Mouse (Mus musculus) forebrain, embryonic 13.5 days (tissue): ENCODE data around the gene Dmwd. TPM values are rescaled to one million over a fixed set of nuclear protein-coding genes. Genes with fewer than 3 reads are reported as not detected.

Experiments
- ATAC-seq: fragments of 200-750 bp; cut with Nextera tagmentation; 2 replicates; pipeline ENCODE4 v1.8.0; 2017
- H3K27ac ChIP-seq: fragments of 300-500 bp; sonication (generic); 2 replicates; pipeline ENCODE4 v1.5.1; 2015; ENCODE audit warnings: inconsistent platforms, mild to moderate bottlenecking, moderate library complexity
- H3K27me3 ChIP-seq: fragments of 300-500 bp; sonication (generic); 2 replicates; pipeline ENCODE4 v1.6.1; 2015; ENCODE audit warnings: mild to moderate bottlenecking, inconsistent platforms
- H3K36me3 ChIP-seq: fragments of 300-500 bp; sonication (generic); 2 replicates; pipeline ENCODE4 v1.6.1; 2015; ENCODE audit warnings: mild to moderate bottlenecking, inconsistent platforms; ENCODE audit not compliant: poor library complexity, severe bottlenecking
- H3K4me1 ChIP-seq: fragments of 300-500 bp; sonication (generic); 2 replicates; pipeline ENCODE4 v1.6.1; 2015; ENCODE audit warnings: inconsistent platforms
- H3K4me2 ChIP-seq: fragments of 300-500 bp; sonication (generic); 2 replicates; pipeline ENCODE4 v1.6.1; 2015; ENCODE audit warnings: inconsistent platforms, mild to moderate bottlenecking, moderate library complexity
- H3K4me3 ChIP-seq: fragments of 300-500 bp; sonication (generic); 2 replicates; pipeline ENCODE4 v1.5.1; 2015; ENCODE audit warnings: mild to moderate bottlenecking, inconsistent platforms
- H3K9ac ChIP-seq: fragments of 300-500 bp; sonication (generic); 2 replicates; pipeline ENCODE4 v1.6.1; 2015; ENCODE audit warnings: mild to moderate bottlenecking, inconsistent platforms
- H3K9me3 ChIP-seq: fragments of 300-500 bp; sonication (generic); replicated peaks from 2 replicates; pipeline ENCODE4 v1.6.1; 2016; ENCODE audit warnings: inconsistent platforms
- WGBS: fragments of 180-500 bp; shearing (Covaris S2); methylation state at CpG from one replicate; pipeline ENCODE4 v1.1.7; 2015; 5-methylcytosine and 5-hydroxymethylcytosine counted together
- polyA plus RNA-seq: library from polyadenylated mRNA; unstranded; fragments of >200 nt; fragmentation: Nextera tagmentation; extraction: Ambion mirVana; gene quantifications from 2 replicates; pipeline ENCODE4 v1.2.1, GENCODE M21; 2015

The Dmwd gene
- polyA plus RNA-seq, 1 experiment from 2014 or later: 20.6 TPM

DNA sequence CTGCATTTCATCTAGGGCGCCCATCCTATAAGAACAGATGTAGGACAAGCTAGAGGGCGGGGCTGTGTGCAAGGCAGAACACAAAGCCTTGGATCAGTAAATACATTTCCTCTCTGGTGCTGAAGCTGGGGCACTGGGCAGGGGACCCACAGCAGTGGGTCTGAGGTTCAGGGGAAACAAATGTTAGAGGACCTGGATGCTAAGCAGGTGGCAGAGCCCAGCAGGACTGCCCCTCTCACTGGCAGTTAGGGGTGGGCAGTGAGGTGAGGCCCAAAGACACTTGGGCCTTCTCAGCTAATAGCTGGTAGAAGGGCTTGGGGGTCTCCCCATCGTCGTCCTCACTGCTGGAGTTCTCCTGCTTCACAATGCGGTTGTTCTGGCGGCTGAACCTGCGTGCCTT lies 22.8 kb downstream of the Dmwd start:
- Histone ChIP-seq H3K9me3 (no peaks in the 10 kb centered on the region), H3K27me3 (no peaks in the 10 kb centered on the region), H3K4me2 (no peak overlapping the region), H3K4me1 (peaks cover 35% of the 10 kb centered on the region), H3K27ac (no peak overlapping the region), H3K4me3 (no peak overlapping the region), H3K36me3 (0 out of 2 replicates have a peak, but pooled peaks cover 7% of the 10 kb centered on the region), H3K9ac (no peak overlapping the region)
- WGBS: 59% methylated on average over 7 of the region's 7 CpGs
- ATAC-seq: no peak

DNA sequence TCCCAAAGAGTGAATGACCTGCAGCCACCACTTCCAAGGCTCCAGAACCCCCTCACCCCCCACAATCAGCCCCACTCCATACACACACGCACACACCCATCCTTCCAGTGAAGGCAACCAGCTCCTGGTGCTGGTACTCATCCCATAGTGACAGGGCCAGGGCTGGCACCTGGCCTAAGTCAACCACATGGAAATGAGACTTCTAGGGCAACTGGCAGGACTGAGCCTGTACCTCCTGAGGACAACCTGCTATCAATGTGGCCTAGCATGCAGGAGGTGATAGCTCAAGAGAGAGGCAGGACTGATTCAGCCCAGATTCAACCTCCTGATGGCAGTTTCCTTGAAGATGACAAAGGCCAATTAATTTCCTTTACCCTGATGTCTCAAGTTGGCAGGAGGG lies 24.3 kb downstream of the Dmwd start:
- Histone ChIP-seq H3K9me3 (no peaks in the 10 kb centered on the region), H3K36me3 (0 out of 2 replicates have a peak, but pooled peaks cover 7% of the 10 kb centered on the region), H3K9ac (no peak overlapping the region), H3K4me3 (no peak overlapping the region), H3K27ac (no peak overlapping the region), H3K27me3 (no peaks in the 10 kb centered on the region), H3K4me1 (peaks cover 22% of the 10 kb centered on the region), H3K4me2 (no peak overlapping the region)
- ATAC-seq: no peak
- 91% methylated on average over 1 of the region's 1 CpGs for WGBS

DNA sequence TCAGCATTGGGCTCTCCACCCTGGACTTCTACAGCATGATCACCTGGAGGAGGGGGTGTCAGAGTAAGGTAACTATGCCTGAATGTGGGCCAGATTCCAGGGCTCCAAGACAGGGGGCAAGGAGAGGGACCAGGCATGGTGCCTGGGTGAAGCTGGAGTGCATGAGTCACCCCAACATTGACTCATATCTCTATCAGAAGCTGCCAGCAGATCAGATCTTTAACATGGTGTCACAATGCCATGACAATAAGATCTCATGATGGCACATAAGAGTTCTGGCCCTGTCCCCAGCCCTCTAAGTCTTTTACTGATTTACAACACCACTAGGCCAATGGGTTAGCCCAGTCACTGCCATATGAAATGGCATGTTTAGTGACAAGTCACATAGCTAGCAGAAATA lies 27.7 kb downstream of the Dmwd start:
- Histone ChIP-seq H3K4me1 (no peaks in the 10 kb centered on the region), H3K36me3 (no peaks in the 10 kb centered on the region), H3K27me3 (no peaks in the 10 kb centered on the region), H3K27ac (no peak overlapping the region), H3K4me3 (no peak overlapping the region), H3K9me3 (no peaks in the 10 kb centered on the region), H3K9ac (no peak overlapping the region), H3K4me2 (no peak overlapping the region)
- no peak for ATAC-seq

GRCm38 (mm10) chr7:19104486-19104885 lies 28.5 kb downstream of the Dmwd start:
- Histone ChIP-seq H3K4me3 (no peak overlapping the region), H3K27me3 (no peaks in the 10 kb centered on the region), H3K4me1 (no peaks in the 10 kb centered on the region), H3K27ac (no peak overlapping the region), H3K36me3 (no peaks in the 10 kb centered on the region), H3K4me2 (no peak overlapping the region), H3K9me3 (no peaks in the 10 kb centered on the region), H3K9ac (no peak overlapping the region)
- no peak for ATAC-seq
- 81% methylated on average over 2 of the region's 2 CpGs for WGBS

DNA sequence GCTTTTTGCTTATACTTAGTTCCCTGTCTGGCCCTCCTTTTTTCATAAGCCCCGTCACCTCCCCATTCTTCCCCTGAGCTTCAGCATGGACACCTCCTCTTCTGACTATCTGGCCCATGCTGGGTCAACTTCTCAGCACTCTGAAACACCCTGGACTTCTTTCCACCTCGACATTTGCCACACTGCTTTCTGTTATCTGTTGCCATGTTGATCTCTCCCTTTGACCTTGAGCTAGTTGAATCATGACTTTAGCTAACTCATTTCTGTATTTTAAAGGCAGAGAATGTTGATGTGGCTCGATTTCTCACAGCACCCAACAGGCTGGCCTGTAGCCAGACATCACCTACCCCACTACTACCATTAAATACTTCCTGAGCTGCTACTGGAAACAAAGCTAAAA lies 31.4 kb downstream of the Dmwd start:
- H3K4me2 ChIP-seq: no peak overlapping the region
- H3K27me3 ChIP-seq: no peaks in the 10 kb centered on the region
- 58% methylated on average over 3 of the region's 3 CpGs for WGBS
- H3K36me3 ChIP-seq: no peaks in the 10 kb centered on the region
- no peak overlapping the region for H3K9ac ChIP-seq
- H3K4me1 ChIP-seq: no peaks in the 10 kb centered on the region
- H3K9me3 ChIP-seq: no peaks in the 10 kb centered on the region
- H3K27ac ChIP-seq: no peak overlapping the region
- no peak for ATAC-seq
- H3K4me3 ChIP-seq: no peak overlapping the region

GRCm38 (mm10) chr7:19109565-19109964 lies 33.5 kb downstream of the Dmwd start:
- Histone ChIP-seq H3K9ac (no peak overlapping the region), H3K36me3 (no peaks in the 10 kb centered on the region), H3K27ac (no peak overlapping the region), H3K27me3 (no peaks in the 10 kb centered on the region), H3K4me1 (no peaks in the 10 kb centered on the region), H3K4me3 (no peak overlapping the region), H3K9me3 (no peaks in the 10 kb centered on the region), H3K4me2 (no peak overlapping the region)
- ATAC-seq: no peak
- WGBS: 84% methylated on average over 1 of the region's 1 CpGs

- ATAC-seq: peak; percentile 25; the same call in 1 of the 2 replicates
- H3K27ac ChIP-seq: no peak within 1 kb of the TSS
- 0 out of 2 replicates have a peak, but pooled peaks cover 4% of the 10 kb centered on the region for H3K27me3 ChIP-seq
- H3K36me3 ChIP-seq: no peaks in the 10 kb centered on the region
- 23% methylated on average over 62 of the region's 64 CpGs for WGBS
- H3K9me3 ChIP-seq: peaks cover 10% of the 10 kb centered on the region; the same call in 1 of the 2 replicates
- peak within 1 kb of the TSS; percentile 24 for H3K4me3 ChIP-seq
- H3K4me1 ChIP-seq: peaks cover 21% of the 10 kb centered on the region
- H3K9ac ChIP-seq: no peak within 1 kb of the TSS; the same call in 1 of the 2 replicates
- peak within 1 kb of the TSS; percentile 55 for H3K4me2 ChIP-seq
These were observed 42.2 kb downstream of the Dmwd start, which contains the start of gene Gm4969 for GRCm38 (mm10) chr7:19118028-19118771. TSS of gene Gm4969 (minus strand) at chr7:19118368.

- Histone ChIP-seq H3K9me3 (peaks cover 10% of the 10 kb centered on the region; the same call in 1 of the 2 replicates), H3K9ac (no peak overlapping the region), H3K4me1 (peaks cover 21% of the 10 kb centered on the region), H3K36me3 (no peaks in the 10 kb centered on the region), H3K27ac (no peak overlapping the region), H3K4me3 (no peak overlapping the region), H3K27me3 (0 out of 2 replicates have a peak, but pooled peaks cover 4% of the 10 kb centered on the region), H3K4me2 (peak overlapping the region; percentile 20)
- WGBS: 91% methylated on average over 8 of the region's 8 CpGs
- ATAC-seq: peak; percentile 37
These were observed 43.1 kb downstream of the Dmwd start for GRCm38 (mm10) chr7:19119083-19119482.

DNA sequence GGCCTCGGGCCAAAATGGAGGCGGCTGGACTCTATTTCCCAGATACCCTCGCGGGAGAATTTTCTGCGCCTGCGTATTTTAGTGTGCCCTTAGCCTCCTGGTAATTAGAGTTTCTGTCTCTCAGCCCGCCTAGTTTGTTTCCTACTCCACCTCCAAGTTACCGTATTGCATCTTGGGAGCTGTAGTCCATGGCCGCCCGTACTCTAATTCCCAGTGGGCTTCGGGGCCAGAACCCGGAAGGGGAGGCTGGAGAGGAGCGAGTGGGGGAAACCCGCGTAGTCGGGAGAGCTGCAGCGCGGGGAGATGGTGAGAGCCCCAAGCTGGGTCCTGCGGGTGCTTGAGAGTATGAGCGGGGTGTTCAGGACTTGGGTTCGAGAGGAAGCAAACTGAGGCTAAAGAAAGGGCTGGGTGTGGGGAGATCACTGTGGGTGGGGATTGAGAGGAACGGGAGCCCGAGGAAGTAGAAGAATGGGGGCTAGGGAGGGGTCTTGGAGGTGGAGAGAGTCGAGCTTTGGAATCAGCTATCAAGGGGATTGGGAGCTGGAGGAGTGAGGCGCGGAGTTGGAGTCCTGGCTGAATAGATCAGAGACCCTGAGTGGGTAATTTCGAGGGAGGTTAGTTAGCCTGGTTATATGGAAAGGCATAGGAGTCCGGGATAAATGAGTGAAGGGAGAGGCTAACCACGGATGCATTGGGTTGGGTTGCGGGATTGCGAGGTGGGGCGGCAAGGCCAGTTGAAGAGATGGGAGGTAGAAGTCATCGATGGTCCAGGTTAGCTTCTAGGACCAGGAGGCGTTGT lies 43.8 kb downstream of the Dmwd start, which contains the start of gene Fbxo46:
Gene Fbxo46, plus strand, starts transcription at position 229 of the 799 bp plus-strand sequence.
- WGBS: 3% methylated on average over 34 of the region's 34 CpGs
- Histone ChIP-seq H3K4me1 (peaks cover 21% of the 10 kb centered on the region), H3K4me2 (peak within 1 kb of the TSS; percentile 93), H3K9me3 (peaks cover 10% of the 10 kb centered on the region; the same call in 1 of the 2 replicates), H3K27ac (peak within 1 kb of the TSS; percentile 35; the same call in 1 of the 2 replicates), H3K9ac (peak within 1 kb of the TSS; percentile 82), H3K27me3 (0 out of 2 replicates have a peak, but pooled peaks cover 4% of the 10 kb centered on the region), H3K36me3 (no peaks in the 10 kb centered on the region), H3K4me3 (peak within 1 kb of the TSS; percentile 69)
- peak; percentile 97 for ATAC-seq

DNA sequence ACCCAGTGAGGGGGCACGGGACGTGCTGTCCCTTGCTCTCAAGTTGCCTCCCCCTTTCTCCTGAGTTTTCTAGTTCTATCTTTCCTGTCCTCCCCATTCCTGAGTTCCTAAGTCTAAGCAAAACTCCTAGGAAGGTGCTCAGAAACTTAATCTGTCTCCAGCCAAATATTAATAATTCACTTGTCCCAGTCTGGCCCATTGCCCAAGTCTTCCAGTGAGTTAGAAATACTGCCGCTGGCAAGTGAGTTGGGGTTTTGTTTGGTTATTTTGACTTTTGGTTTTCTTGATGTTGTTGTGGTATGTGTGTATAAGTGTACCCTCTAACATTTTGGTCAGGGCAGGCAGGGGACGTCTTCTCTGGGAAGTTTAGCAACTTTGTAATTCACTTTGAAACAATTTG lies 45.7 kb downstream of the Dmwd start:
- ATAC-seq: no peak
- WGBS: 94% methylated on average over 4 of the region's 4 CpGs
- Histone ChIP-seq H3K4me2 (no peak overlapping the region), H3K9me3 (peaks cover 10% of the 10 kb centered on the region; the same call in 1 of the 2 replicates), H3K9ac (no peak overlapping the region), H3K27me3 (0 out of 2 replicates have a peak, but pooled peaks cover 4% of the 10 kb centered on the region), H3K4me1 (peaks cover 21% of the 10 kb centered on the region), H3K36me3 (peaks cover 3% of the 10 kb centered on the region; the same call in 1 of the 2 replicates), H3K27ac (no peak overlapping the region), H3K4me3 (no peak overlapping the region)

DNA sequence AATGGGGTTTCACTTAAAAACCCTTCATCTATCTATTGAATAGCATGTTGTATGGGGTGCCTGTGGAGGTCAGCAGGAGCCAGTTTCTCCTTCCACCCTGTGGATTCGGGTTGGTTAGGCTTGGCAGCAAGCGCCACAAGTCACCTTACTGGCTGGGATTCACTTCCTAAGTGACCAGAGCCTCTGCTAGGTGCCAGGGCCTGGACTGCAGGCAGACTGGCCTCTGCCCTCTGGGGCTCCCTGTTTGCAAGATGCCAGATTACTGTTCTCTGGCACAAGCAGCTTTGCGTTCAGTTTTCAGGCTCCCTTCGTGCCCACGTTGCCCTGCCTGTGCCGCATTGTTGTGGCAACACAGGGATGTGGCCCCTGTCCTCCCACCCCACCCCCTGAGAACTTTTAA lies 48.7 kb downstream of the Dmwd start:
- H3K9ac ChIP-seq: no peak overlapping the region
- no peaks in the 10 kb centered on the region for H3K9me3 ChIP-seq
- H3K4me3 ChIP-seq: no peak overlapping the region
- H3K4me2 ChIP-seq: no peak overlapping the region
- ATAC-seq: no peak
- no peaks in the 10 kb centered on the region for H3K27me3 ChIP-seq
- peaks cover 11% of the 10 kb centered on the region; the same call in 1 of the 2 replicates for H3K36me3 ChIP-seq
- 88% methylated on average over 6 of the region's 6 CpGs for WGBS
- H3K27ac ChIP-seq: no peak overlapping the region
- H3K4me1 ChIP-seq: peaks cover 16% of the 10 kb centered on the region

DNA sequence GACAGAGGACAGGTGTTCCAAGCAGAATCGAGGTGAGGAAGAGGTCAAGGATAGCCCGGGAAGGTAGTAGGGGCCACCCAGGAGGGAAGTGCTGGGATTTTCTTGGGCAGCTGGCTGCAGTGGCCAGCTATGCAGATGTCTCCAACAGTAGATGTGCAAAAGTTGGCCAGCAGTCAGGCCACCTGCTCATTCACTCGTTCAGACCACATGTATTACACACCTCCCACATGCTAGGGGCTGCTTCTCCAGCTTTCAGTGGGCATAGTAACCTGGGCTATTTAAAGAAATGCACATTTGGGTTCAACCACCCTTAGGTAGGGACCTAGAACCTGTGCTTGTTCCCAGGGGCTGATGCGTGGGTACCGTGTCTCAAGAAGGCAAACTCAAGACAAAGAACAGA lies 51.7 kb downstream of the Dmwd start:
- Histone ChIP-seq H3K36me3 (peaks cover 11% of the 10 kb centered on the region; the same call in 1 of the 2 replicates), H3K9me3 (no peaks in the 10 kb centered on the region), H3K4me3 (no peak overlapping the region), H3K27ac (no peak overlapping the region), H3K9ac (no peak overlapping the region), H3K27me3 (no peaks in the 10 kb centered on the region), H3K4me2 (no peak overlapping the region), H3K4me1 (peaks cover 15% of the 10 kb centered on the region)
- no peak for ATAC-seq
- 91% methylated on average over 5 of the region's 5 CpGs for WGBS
